Comparison of ENCODE assay signal across 14 mouse cellular contexts in the genomic region with DNA sequence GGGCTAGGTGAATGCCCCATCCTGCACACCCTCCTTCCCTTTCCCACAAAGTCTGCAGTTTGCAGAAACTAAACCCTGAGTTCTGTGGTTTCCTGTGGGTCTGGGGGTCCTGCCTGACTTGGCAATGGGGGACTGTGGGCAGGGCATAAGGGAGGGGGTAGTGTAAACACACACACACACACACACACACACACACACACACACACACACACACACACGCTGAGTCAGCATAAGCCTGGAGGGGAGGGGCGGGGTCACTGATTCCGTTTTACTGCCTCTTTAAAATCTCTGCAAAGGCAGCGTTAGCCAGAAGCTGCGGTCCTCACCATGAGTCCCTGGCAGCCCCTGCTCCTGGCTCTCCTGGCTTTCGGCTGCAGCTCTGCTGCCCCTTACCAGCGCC. TPM values are rescaled to one million over a fixed set of nuclear protein-coding genes. Genes with fewer than 3 reads are reported as not detected.
DNase-seq lines count a peak whose midpoint lies in the region; ATAC-seq lines count a peak whose summit lies in the region.
"Had no signal": no experiment of that assay in that cellular context is flagged by ENCODE, and none has a peak within 500 bp of the region (broad histone marks: within the 10 kb centered on the region; RNA-seq: fewer than 3 reads in every experiment).

No protein-coding gene starts in this region.

- H3K4me1 ChIP-seq in liver, embryonic 16.5 days (ENCODE audit: control insufficient read depth, low read depth, low read length): no peaks in the 10 kb centered on the region; the same call in 1 of the 2 replicates
- 0 out of 2 replicates have a peak, but pooled peaks cover under 1% of the 10 kb centered on the region for H3K4me1 ChIP-seq in liver, embryonic 11.5 days (replicated peaks; ENCODE audit: control insufficient read depth, insufficient read depth, low read length)
- H3K4me1 ChIP-seq in embryonic facial prominence, embryonic 15.5 days: peaks cover 22% of the 10 kb centered on the region
- peaks cover 18% of the 10 kb centered on the region for H3K4me1 ChIP-seq in neural tube, embryonic 15.5 days

- H3K9me3 ChIP-seq in liver, embryonic 16.5 days (replicated peaks; ENCODE audit: control insufficient read depth, low read length): no peaks in the 10 kb centered on the region
- H3K9me3 ChIP-seq in liver, embryonic 11.5 days (ENCODE audit: control insufficient read depth, low read length): no peaks in the 10 kb centered on the region
- no peaks in the 10 kb centered on the region for H3K9me3 ChIP-seq in embryonic facial prominence, embryonic 15.5 days (replicated peaks)
- H3K9me3 ChIP-seq in neural tube, embryonic 15.5 days (replicated peaks): no peaks in the 10 kb centered on the region

- 0 out of 2 replicates have a peak overlapping the region, but pooled peaks have one; percentile 6 for H3K4me3 ChIP-seq in liver, embryonic 16.5 days (ENCODE audit: low read depth, low read length)
- H3K4me3 ChIP-seq in liver, embryonic 11.5 days (ENCODE audit: low read depth, low read length): no peak overlapping the region
- no peak overlapping the region; the same call in 1 of the 2 replicates for H3K4me3 ChIP-seq in embryonic facial prominence, embryonic 15.5 days (replicated peaks)
- no peak overlapping the region for H3K4me3 ChIP-seq in neural tube, embryonic 15.5 days (replicated peaks)
- H3K4me3 ChIP-seq: layer of hippocampus, adult 2 months had no signal

- H3K27ac ChIP-seq in liver, embryonic 16.5 days (ENCODE audit: low read length): no peak overlapping the region
- no peak overlapping the region for H3K27ac ChIP-seq in liver, embryonic 11.5 days (ENCODE audit: low read depth, low read length)
- no peak overlapping the region for H3K27ac ChIP-seq in embryonic facial prominence, embryonic 15.5 days (replicated peaks)
- no peak overlapping the region for H3K27ac ChIP-seq in neural tube, embryonic 15.5 days (replicated peaks)
- H3K27ac ChIP-seq: layer of hippocampus, adult 2 months had no signal

- no peaks in the 10 kb centered on the region for H3K36me3 ChIP-seq in liver, embryonic 16.5 days (ENCODE audit: control insufficient read depth, insufficient read depth)
- H3K36me3 ChIP-seq in liver, embryonic 11.5 days (ENCODE audit: control insufficient read depth, insufficient read depth, low read length): no peaks in the 10 kb centered on the region
- no peaks in the 10 kb centered on the region for H3K36me3 ChIP-seq in embryonic facial prominence, embryonic 15.5 days
- H3K36me3 ChIP-seq in neural tube, embryonic 15.5 days: no peaks in the 10 kb centered on the region

- ATAC-seq in liver, embryonic 16.5 days (ENCODE audit: low read depth): no peak
- no peak for ATAC-seq in liver, embryonic 11.5 days (replicated peaks; ENCODE audit: low FRiP score)
- no peak for ATAC-seq in embryonic facial prominence, embryonic 15.5 days (ENCODE audit: insufficient number of reproducible peaks, low FRiP score, low TSS enrichment, low read depth)
- ATAC-seq in neural tube, embryonic 15.5 days (ENCODE audit: low FRiP score): no peak

- peak; percentile 31 for DNase-seq in adrenal gland, postnatal 14 days
- no peak for DNase-seq in adrenal gland, postnatal 36 days
- no peak for DNase-seq in liver, embryonic 11.5 days (ENCODE audit: low spot score)
- no peak for DNase-seq in right cerebral cortex, adult 18-20 months
- no peak for DNase-seq in MN1 (ENCODE audit: low spot score)
- DNase-seq: adrenal gland, postnatal 10 days; heart, postnatal 14 days; kidney, adult 11 months; lung, embryonic 14.5 days; retina, postnatal 1 day had no signal

- H3K9ac ChIP-seq in liver, embryonic 16.5 days (ENCODE audit: low read depth, low read length): no peak overlapping the region
- H3K9ac ChIP-seq in liver, embryonic 11.5 days (ENCODE audit: low read depth, low read length): no peak overlapping the region
- H3K9ac ChIP-seq in embryonic facial prominence, embryonic 15.5 days: no peak overlapping the region
- no peak overlapping the region for H3K9ac ChIP-seq in neural tube, embryonic 15.5 days (replicated peaks)
- H3K9ac ChIP-seq: lung, embryonic 14.5 days had no signal

- WGBS in liver, embryonic 16.5 days (ENCODE audit: insufficient replicate concordance): 3% methylated on average over 7 of the region's 7 CpGs
- WGBS in liver, embryonic 11.5 days: 10% methylated on average over 7 of the region's 7 CpGs
- WGBS in embryonic facial prominence, embryonic 15.5 days: 7% methylated on average over 6 of the region's 7 CpGs
- 9% methylated on average over 6 of the region's 7 CpGs for WGBS in neural tube, embryonic 15.5 days

- H3K27me3 ChIP-seq in liver, embryonic 16.5 days (ENCODE audit: control insufficient read depth, insufficient read depth, low read depth, low read length): peaks cover 51% of the 10 kb centered on the region
- peaks cover 75% of the 10 kb centered on the region for H3K27me3 ChIP-seq in liver, embryonic 11.5 days (replicated peaks; ENCODE audit: control insufficient read depth, insufficient read depth, low read length)
- peaks cover 60% of the 10 kb centered on the region for H3K27me3 ChIP-seq in embryonic facial prominence, embryonic 15.5 days
- peaks cover 61% of the 10 kb centered on the region for H3K27me3 ChIP-seq in neural tube, embryonic 15.5 days (replicated peaks)

- H3K4me2 ChIP-seq in liver, embryonic 16.5 days (ENCODE audit: low read depth, low read length): no peak overlapping the region
- H3K4me2 ChIP-seq in liver, embryonic 11.5 days: no peak overlapping the region
- H3K4me2 ChIP-seq in embryonic facial prominence, embryonic 15.5 days (replicated peaks): peak overlapping the region; percentile 17; the same call in 1 of the 2 replicates
- 0 out of 2 replicates have a peak overlapping the region, but pooled peaks have one; percentile 1 for H3K4me2 ChIP-seq in neural tube, embryonic 15.5 days
- H3K4me2 ChIP-seq: lung, embryonic 14.5 days had no signal

RNA-seq across cellular contexts. Expression of a gene that starts 7.3 kb away (rescaled TPM):
- total RNA-seq in adrenal gland, postnatal 14 days (2021): 1.7 and 2.0 TPM in 2 replicates
- total RNA-seq in adrenal gland, postnatal 36 days (2021): under 1 TPM; 0.56 to 0.60 TPM
- 8.9 and 13.0 TPM in 2 replicates for polyA plus RNA-seq in liver, embryonic 16.5 days (2015; fragmentation: Nextera tagmentation; extraction: Ambion mirVana)
- 0.66 and 1.9 TPM in 2 replicates for polyA plus RNA-seq in liver, embryonic 11.5 days (2014; fragmentation: Nextera tagmentation; extraction: Ambion mirVana)
- polyA plus RNA-seq in embryonic facial prominence, embryonic 15.5 days (2015; fragmentation: Nextera tagmentation; extraction: Ambion mirVana): 41.4 and 46.1 TPM in 2 replicates
- 23.8 and 25.6 TPM in 2 replicates for polyA plus RNA-seq in neural tube, embryonic 15.5 days (2015; fragmentation: Nextera tagmentation; extraction: Ambion mirVana)

RNA-seq across cellular contexts. Expression of a gene that starts 12.7 kb away (rescaled TPM):
- 8.4 and 8.7 TPM in 2 replicates for total RNA-seq in adrenal gland, postnatal 14 days (2021)
- 1 to 10 TPM; 4.3 to 7.9 TPM for total RNA-seq in adrenal gland, postnatal 36 days (2021)
- 0.13 TPM in 2 replicates for polyA plus RNA-seq in liver, embryonic 16.5 days (2015; fragmentation: Nextera tagmentation; extraction: Ambion mirVana)
- polyA plus RNA-seq in liver, embryonic 11.5 days (2014; fragmentation: Nextera tagmentation; extraction: Ambion mirVana): 0.55 and 0.70 TPM in 2 replicates
- polyA plus RNA-seq in embryonic facial prominence, embryonic 15.5 days (2015; fragmentation: Nextera tagmentation; extraction: Ambion mirVana): 0.72 and 0.85 TPM in 2 replicates
- 53.6 and 61.8 TPM in 2 replicates for polyA plus RNA-seq in neural tube, embryonic 15.5 days (2015; fragmentation: Nextera tagmentation; extraction: Ambion mirVana)

RNA-seq across cellular contexts. Expression of a gene that starts 36.4 kb away (rescaled TPM):
- 17.3 and 19.4 TPM in 2 replicates for total RNA-seq in adrenal gland, postnatal 14 days (2021)
- total RNA-seq in adrenal gland, postnatal 36 days (2021): 10 to 100 TPM; 14.8 to 18.3 TPM
- polyA plus RNA-seq in liver, embryonic 16.5 days (2015; fragmentation: Nextera tagmentation; extraction: Ambion mirVana): 5.9 and 6.8 TPM in 2 replicates
- 15.0 TPM in 2 replicates for polyA plus RNA-seq in liver, embryonic 11.5 days (2014; fragmentation: Nextera tagmentation; extraction: Ambion mirVana)
- polyA plus RNA-seq in embryonic facial prominence, embryonic 15.5 days (2015; fragmentation: Nextera tagmentation; extraction: Ambion mirVana): 13.4 and 16.0 TPM in 2 replicates
- polyA plus RNA-seq in neural tube, embryonic 15.5 days (2015; fragmentation: Nextera tagmentation; extraction: Ambion mirVana): 13.3 and 13.8 TPM in 2 replicates

Comparison
In these comparisons a context has a peak if more than half of its experiments do, and no peak if none do; other contexts are left out.
1. H3K4me2 ChIP-seq: peak in embryonic facial prominence, embryonic 15.5 days (single experiment) and neural tube, embryonic 15.5 days (single experiment); none in liver, embryonic 16.5 days (single experiment) and liver, embryonic 11.5 days (single experiment).
2. RNA of a gene that starts 12.7 kb away (polyA plus RNA-seq): 53.6 to 61.8 TPM in neural tube, embryonic 15.5 days; 0.72 to 0.85 TPM in embryonic facial prominence, embryonic 15.5 days, 0.55 to 0.70 TPM in liver, embryonic 11.5 days and 0.13 TPM in liver, embryonic 16.5 days; every median in the first group is over 10 times any median in the second.